8 mouse cellular contexts compared by ENCODE assay signal in genomic region chr10:44269211-44269610, GRCm38 (mm10). TPM values are rescaled to one million over a fixed set of nuclear protein-coding genes. Genes with fewer than 3 reads are reported as not detected.
DNase-seq lines count a peak whose midpoint lies in the region; ATAC-seq and TF ChIP-seq lines count a peak whose summit lies in the region.
"Had no signal": no experiment of that assay in that cellular context is flagged by ENCODE, and none has a peak within 500 bp of the region (broad histone marks: within the 10 kb centered on the region; RNA-seq: fewer than 3 reads in every experiment).

No protein-coding gene starts in this region.

- no peaks in the 10 kb centered on the region for H3K36me3 ChIP-seq in lung, postnatal 0 days (ENCODE audit: insufficient read depth, low read length)
- H3K36me3 ChIP-seq in forebrain, embryonic 14.5 days (ENCODE audit: control insufficient read depth, insufficient read depth, low read length) = no peaks in the 10 kb centered on the region
- no peaks in the 10 kb centered on the region for H3K36me3 ChIP-seq in liver, embryonic 11.5 days (ENCODE audit: control insufficient read depth, insufficient read depth, low read length)
- H3K36me3 ChIP-seq in stomach, postnatal 0 days (ENCODE audit: control insufficient read depth, insufficient read depth, low read length) = no peaks in the 10 kb centered on the region

- 54% methylated on average over 2 of the region's 2 CpGs for WGBS in lung, postnatal 0 days
- WGBS in forebrain, embryonic 14.5 days = 59% methylated on average over 2 of the region's 2 CpGs
- WGBS in liver, embryonic 11.5 days = 62% methylated on average over 2 of the region's 2 CpGs
- WGBS in stomach, postnatal 0 days = 61% methylated on average over 2 of the region's 2 CpGs

- no peak overlapping the region for H3K27ac ChIP-seq in lung, postnatal 0 days (ENCODE audit: low read length)
- no peak overlapping the region for H3K27ac ChIP-seq in forebrain, embryonic 14.5 days (ENCODE audit: low read depth, low read length)
- no peak overlapping the region for H3K27ac ChIP-seq in liver, embryonic 11.5 days (ENCODE audit: low read depth, low read length)
- no peak overlapping the region; the same call in 1 of the 2 replicates for H3K27ac ChIP-seq in stomach, postnatal 0 days (replicated peaks)

- no peaks in the 10 kb centered on the region for H3K9me3 ChIP-seq in lung, postnatal 0 days (ENCODE audit: low read length)
- H3K9me3 ChIP-seq in forebrain, embryonic 14.5 days (replicated peaks; ENCODE audit: control insufficient read depth, low read length) = no peaks in the 10 kb centered on the region
- no peaks in the 10 kb centered on the region for H3K9me3 ChIP-seq in liver, embryonic 11.5 days (ENCODE audit: control insufficient read depth, low read length)
- H3K9me3 ChIP-seq in stomach, postnatal 0 days (ENCODE audit: control insufficient read depth, low read length) = no peaks in the 10 kb centered on the region

- H3K4me3 ChIP-seq in lung, postnatal 0 days (ENCODE audit: low read depth, low read length) = peak overlapping the region; percentile 68
- peak overlapping the region; percentile 91 for H3K4me3 ChIP-seq in forebrain, embryonic 14.5 days (ENCODE audit: low read depth, low read length)
- peak overlapping the region; percentile 85 for H3K4me3 ChIP-seq in liver, embryonic 11.5 days (ENCODE audit: low read depth, low read length)
- peak overlapping the region; percentile 89 for H3K4me3 ChIP-seq in stomach, postnatal 0 days (ENCODE audit: low read depth, low read length)

- no peak for TF ChIP-seq EP300 in lung, postnatal 0 days (IDR thresholded peaks at IDR 0.05)
- no peak for TF ChIP-seq EP300 in stomach, postnatal 0 days (optimal IDR thresholded peaks at IDR 0.05)

- H3K27me3 ChIP-seq in lung, postnatal 0 days (replicated peaks; ENCODE audit: insufficient read depth, low read length) = no peaks in the 10 kb centered on the region
- no peaks in the 10 kb centered on the region for H3K27me3 ChIP-seq in forebrain, embryonic 14.5 days (replicated peaks; ENCODE audit: control insufficient read depth, insufficient read depth, low read length)
- H3K27me3 ChIP-seq in liver, embryonic 11.5 days (replicated peaks; ENCODE audit: control insufficient read depth, insufficient read depth, low read length) = no peaks in the 10 kb centered on the region
- H3K27me3 ChIP-seq in stomach, postnatal 0 days (ENCODE audit: control insufficient read depth, insufficient read depth, low read length) = no peaks in the 10 kb centered on the region

- H3K4me2 ChIP-seq in lung, postnatal 0 days (replicated peaks; ENCODE audit: low read depth, low read length) = peak overlapping the region; percentile 79
- peak overlapping the region; percentile 70 for H3K4me2 ChIP-seq in forebrain, embryonic 14.5 days (ENCODE audit: low read length)
- peak overlapping the region; percentile 71 for H3K4me2 ChIP-seq in liver, embryonic 11.5 days
- H3K4me2 ChIP-seq in stomach, postnatal 0 days (replicated peaks; ENCODE audit: low read depth) = peak overlapping the region; percentile 59

- no peak for ATAC-seq in lung, postnatal 0 days
- no peak for ATAC-seq in forebrain, embryonic 14.5 days
- no peak for ATAC-seq in liver, embryonic 11.5 days (replicated peaks; ENCODE audit: low FRiP score)
- ATAC-seq in stomach, postnatal 0 days (ENCODE audit: low FRiP score, low TSS enrichment) = no peak

- H3K4me1 ChIP-seq in lung, postnatal 0 days (ENCODE audit: insufficient read depth, low read depth, low read length) = peaks cover 12% of the 10 kb centered on the region; the same call in 1 of the 2 replicates
- peaks cover 16% of the 10 kb centered on the region for H3K4me1 ChIP-seq in forebrain, embryonic 14.5 days (ENCODE audit: control insufficient read depth, insufficient read depth, low read length)
- peaks cover 15% of the 10 kb centered on the region for H3K4me1 ChIP-seq in liver, embryonic 11.5 days (replicated peaks; ENCODE audit: control insufficient read depth, insufficient read depth, low read length)
- peaks cover 6% of the 10 kb centered on the region for H3K4me1 ChIP-seq in stomach, postnatal 0 days (replicated peaks; ENCODE audit: control insufficient read depth, insufficient read depth)

- TF ChIP-seq CTCF in lung, postnatal 0 days (IDR thresholded peaks at IDR 0.05) = no peak
- TF ChIP-seq CTCF in stomach, postnatal 0 days (IDR thresholded peaks at IDR 0.05; ENCODE audit: low read depth) = no peak

- DNase-seq in lung, postnatal 0 days (ENCODE audit: low spot score) = no peak
- no peak for DNase-seq in lung, postnatal 36 days
- no peak for DNase-seq in forebrain, embryonic 14.5 days (ENCODE audit: low spot score)
- DNase-seq in liver, embryonic 11.5 days (ENCODE audit: low spot score) = no peak
- DNase-seq in stomach, postnatal 0 days (ENCODE audit: low spot score) = no peak
- no peak for DNase-seq in left cerebral cortex, adult 9 months (ENCODE audit: low spot score in 2 of 2)
- no peak for DNase-seq in right cerebral cortex, adult 2 months (ENCODE audit: low spot score in 2 of 2)
- DNase-seq: gastrocnemius, postnatal 14 days had no signal

- peak overlapping the region; percentile 68; the same call in 1 of the 2 replicates for H3K9ac ChIP-seq in lung, postnatal 0 days (replicated peaks; ENCODE audit: low read depth)
- peak overlapping the region; percentile 90; the same call in 1 of the 2 replicates for H3K9ac ChIP-seq in forebrain, embryonic 14.5 days (ENCODE audit: low read length)
- peak overlapping the region; percentile 26 for H3K9ac ChIP-seq in liver, embryonic 11.5 days (ENCODE audit: low read depth, low read length)
- H3K9ac ChIP-seq in stomach, postnatal 0 days (ENCODE audit: low read length) = no peak overlapping the region

RNA-seq across cellular contexts. Expression of gene Atg5, which starts 1.1 kb away (rescaled TPM):
- 39.2 and 40.4 TPM in 2 replicates for polyA plus RNA-seq in lung, postnatal 0 days (2015; fragmentation: Nextera tagmentation; extraction: Ambion mirVana)
- polyA plus RNA-seq in forebrain, embryonic 14.5 days (2014; fragmentation: Nextera tagmentation; extraction: Ambion mirVana) = 56.2 and 56.7 TPM in 2 replicates
- polyA plus RNA-seq in liver, embryonic 11.5 days (2014; fragmentation: Nextera tagmentation; extraction: Ambion mirVana) = 41.2 and 46.8 TPM in 2 replicates
- polyA plus RNA-seq in stomach, postnatal 0 days (2015; fragmentation: Nextera tagmentation; extraction: Ambion mirVana) = 36.5 and 37.5 TPM in 2 replicates
